ENCODE assay signal across 9 mouse cellular contexts in genomic region chr19:52647066-52648046, GRCm38 (mm10).
A peak's percentile ranks its signal among the peaks of the same experiment; 100 is the strongest.
DNase-seq lines count a peak whose midpoint lies in the region; ATAC-seq and TF ChIP-seq lines count a peak whose summit lies in the region.
"Had no signal": no experiment of that assay in that cellular context is flagged by ENCODE, and none has a peak within 500 bp of the region (broad histone marks: within the 10 kb centered on the region; RNA-seq: fewer than 3 reads in every experiment).

No protein-coding gene starts in this region.

- H3K9me3 ChIP-seq in embryonic facial prominence, embryonic 11.5 days (replicated peaks; ENCODE audit: control insufficient read depth, low read length) = no peaks in the 10 kb centered on the region
- H3K9me3 ChIP-seq in midbrain, postnatal 0 days (ENCODE audit: low read length) = no peaks in the 10 kb centered on the region
- H3K9me3 ChIP-seq in lung, postnatal 0 days (ENCODE audit: low read length) = no peaks in the 10 kb centered on the region

- TF ChIP-seq EP300 in lung, postnatal 0 days (IDR thresholded peaks at IDR 0.05) = no peak

- peak; percentile 55; the same call in 1 of the 2 replicates for ATAC-seq in frontal cortex, adult (ENCODE audit: low TSS enrichment)
- 0 out of 2 replicates have a peak, but pooled peaks have one; percentile 37 for ATAC-seq in embryonic facial prominence, embryonic 11.5 days (replicated peaks; ENCODE audit: insufficient number of reproducible peaks, low FRiP score, low TSS enrichment, low read depth)
- peak; percentile 38; the same call in 1 of the 2 replicates for ATAC-seq in midbrain, postnatal 0 days (ENCODE audit: low FRiP score)
- no peak for ATAC-seq in lung, postnatal 0 days

- no peak for TF ChIP-seq CTCF in midbrain, postnatal 0 days (IDR thresholded peaks at IDR 0.05)
- no peak for TF ChIP-seq CTCF in lung, postnatal 0 days (IDR thresholded peaks at IDR 0.05)

- H3K27me3 ChIP-seq in embryonic facial prominence, embryonic 11.5 days (ENCODE audit: control insufficient read depth, insufficient read depth, low read length) = no peaks in the 10 kb centered on the region
- no peaks in the 10 kb centered on the region for H3K27me3 ChIP-seq in midbrain, postnatal 0 days (ENCODE audit: insufficient read depth, low read length)
- H3K27me3 ChIP-seq in lung, postnatal 0 days (replicated peaks; ENCODE audit: insufficient read depth, low read length) = no peaks in the 10 kb centered on the region

- no peak overlapping the region for H3K27ac ChIP-seq in embryonic facial prominence, embryonic 11.5 days (replicated peaks; ENCODE audit: low read depth, low read length)
- H3K27ac ChIP-seq in midbrain, postnatal 0 days (ENCODE audit: low read depth, low read length) = no peak overlapping the region
- no peak overlapping the region for H3K27ac ChIP-seq in lung, postnatal 0 days (ENCODE audit: low read length)

- 58% methylated on average over 17 of the region's 17 CpGs for WGBS in embryonic facial prominence, embryonic 11.5 days
- 29% methylated on average over 17 of the region's 17 CpGs for WGBS in midbrain, postnatal 0 days
- WGBS in lung, postnatal 0 days = 62% methylated on average over 17 of the region's 17 CpGs

- no peaks in the 10 kb centered on the region for H3K36me3 ChIP-seq in embryonic facial prominence, embryonic 11.5 days (replicated peaks; ENCODE audit: control insufficient read depth, insufficient read depth, low read depth, low read length)
- no peaks in the 10 kb centered on the region for H3K36me3 ChIP-seq in midbrain, postnatal 0 days (ENCODE audit: insufficient read depth, low read length)
- no peaks in the 10 kb centered on the region for H3K36me3 ChIP-seq in lung, postnatal 0 days (ENCODE audit: insufficient read depth, low read length)

- H3K4me2 ChIP-seq in embryonic facial prominence, embryonic 11.5 days (ENCODE audit: low read depth, low read length) = no peak overlapping the region
- no peak overlapping the region for H3K4me2 ChIP-seq in midbrain, postnatal 0 days (ENCODE audit: low read depth, low read length, poor library complexity, severe bottlenecking)
- no peak overlapping the region for H3K4me2 ChIP-seq in lung, postnatal 0 days (replicated peaks; ENCODE audit: low read depth, low read length)

- H3K4me3 ChIP-seq in embryonic facial prominence, embryonic 11.5 days (ENCODE audit: low read depth, low read length) = no peak overlapping the region
- H3K4me3 ChIP-seq in midbrain, postnatal 0 days (ENCODE audit: low read depth, low read length) = no peak overlapping the region
- H3K4me3 ChIP-seq in lung, postnatal 0 days (ENCODE audit: low read depth, low read length) = no peak overlapping the region

- H3K4me1 ChIP-seq in embryonic facial prominence, embryonic 11.5 days (ENCODE audit: control insufficient read depth, insufficient read depth, low read length) = no peaks in the 10 kb centered on the region; the same call in 1 of the 2 replicates
- H3K4me1 ChIP-seq in midbrain, postnatal 0 days (ENCODE audit: insufficient read depth, low read length) = no peaks in the 10 kb centered on the region
- no peaks in the 10 kb centered on the region for H3K4me1 ChIP-seq in lung, postnatal 0 days (ENCODE audit: insufficient read depth, low read depth, low read length)

- no peak overlapping the region for H3K9ac ChIP-seq in embryonic facial prominence, embryonic 11.5 days (replicated peaks; ENCODE audit: low read length)
- no peak overlapping the region for H3K9ac ChIP-seq in midbrain, postnatal 0 days (replicated peaks; ENCODE audit: low read length, poor library complexity, severe bottlenecking)
- no peak overlapping the region for H3K9ac ChIP-seq in lung, postnatal 0 days (replicated peaks; ENCODE audit: low read depth)

- no peak for DNase-seq in frontal cortex, postnatal 10 days (ENCODE audit: low spot score in 2 of 2)
- DNase-seq in embryonic facial prominence, embryonic 11.5 days (ENCODE audit: low spot score) = peak; percentile 40
- peak; percentile 69 for DNase-seq in layer of hippocampus, adult 11-12 months (ENCODE audit: low spot score)
- peak; percentile 51 for DNase-seq in midbrain, postnatal 0 days (ENCODE audit: low spot score)
- no peak for DNase-seq in lung, postnatal 0 days (ENCODE audit: low spot score)
- DNase-seq in gastrocnemius, adult 18-20 months (ENCODE audit: low spot score) = no peak
- no peak for DNase-seq in natural killer cell, adult 2 months (ENCODE audit: low spot score in 2 of 2)
- DNase-seq: B cell, adult 2 months had no signal

Comparison
In these comparisons a context has a peak if more than half of its experiments do, and no peak if none do; other contexts are left out.
1. DNase-seq: peak in embryonic facial prominence, embryonic 11.5 days (single experiment), layer of hippocampus, adult 11-12 months (single experiment) and midbrain, postnatal 0 days (single experiment); none in frontal cortex, postnatal 10 days (0 of 2), lung, postnatal 0 days (single experiment), gastrocnemius, adult 18-20 months (single experiment) and natural killer cell, adult 2 months (0 of 2).